7 mouse cellular contexts compared by ENCODE assay signal in the genomic region with DNA sequence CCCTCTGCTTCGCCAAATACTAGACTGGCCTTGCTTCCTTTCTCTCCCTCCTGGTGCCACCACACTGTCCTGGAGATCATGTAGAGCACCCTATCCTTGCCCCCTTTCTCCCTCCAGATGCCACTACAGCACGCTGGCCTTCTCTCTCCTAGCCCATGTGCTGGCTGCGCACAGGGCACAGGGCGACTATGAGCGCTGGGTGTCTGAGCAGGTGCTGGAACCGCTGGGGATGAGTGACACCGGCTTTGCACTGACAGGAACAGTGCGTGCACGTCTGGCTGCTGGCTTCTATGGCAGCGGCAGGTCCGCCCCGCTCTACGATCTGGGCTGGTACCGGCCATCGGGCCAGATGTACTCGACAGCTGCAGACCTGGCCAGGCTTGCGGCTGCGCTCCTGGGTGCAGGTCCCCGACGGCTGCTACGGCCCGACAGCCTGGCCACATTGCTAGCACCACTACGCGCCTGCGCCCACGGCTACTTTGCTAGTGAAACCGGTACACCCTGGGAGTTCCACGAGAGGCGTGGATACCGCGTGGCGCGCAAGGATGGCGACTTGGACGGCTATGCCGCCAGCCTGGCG. TPM values are rescaled to one million over a fixed set of nuclear protein-coding genes. Genes with fewer than 3 reads are reported as not detected.
DNase-seq lines count a peak whose midpoint lies in the region; ATAC-seq and TF ChIP-seq lines count a peak whose summit lies in the region.

No protein-coding gene starts in this region.

- H3K4me2 ChIP-seq in liver, embryonic 11.5 days: peak overlapping the region; percentile 78
- H3K4me2 ChIP-seq in forebrain, embryonic 12.5 days: peak overlapping the region; percentile 78
- H3K4me2 ChIP-seq in limb, embryonic 14.5 days (replicated peaks; ENCODE audit: low read depth, low read length, severe bottlenecking): peak overlapping the region; percentile 91
- H3K4me2 ChIP-seq in stomach, embryonic 14.5 days (replicated peaks; ENCODE audit: low read depth, low read length): peak overlapping the region; percentile 96

- no peak for DNase-seq in liver, embryonic 11.5 days (ENCODE audit: low spot score)
- DNase-seq in liver: no peak
- DNase-seq in limb, embryonic 14.5 days (ENCODE audit: low spot score): no peak
- DNase-seq in left cerebral cortex, postnatal 14 days (ENCODE audit: low spot score in 2 of 2): no peak

- peak overlapping the region; percentile 38 for H3K9ac ChIP-seq in liver, embryonic 11.5 days (ENCODE audit: low read depth, low read length)
- peak overlapping the region; percentile 47 for H3K9ac ChIP-seq in forebrain, embryonic 12.5 days
- H3K9ac ChIP-seq in limb, embryonic 14.5 days (ENCODE audit: low read depth, low read length, severe bottlenecking): peak overlapping the region; percentile 58
- peak overlapping the region; percentile 50 for H3K9ac ChIP-seq in stomach, embryonic 14.5 days (replicated peaks; ENCODE audit: low read depth, low read length)

- intact Hi-C loops in left cerebral cortex, postnatal 14 days (cut with DNase I): no loop called here

- 22% methylated on average over 37 of the region's 37 CpGs for WGBS in liver, embryonic 11.5 days
- WGBS in forebrain, embryonic 12.5 days: 23% methylated on average over 37 of the region's 37 CpGs
- 15% methylated on average over 37 of the region's 37 CpGs for WGBS in limb, embryonic 14.5 days
- 18% methylated on average over 37 of the region's 37 CpGs for WGBS in stomach, embryonic 14.5 days

- ATAC-seq in liver, embryonic 11.5 days (replicated peaks; ENCODE audit: low FRiP score): 0 out of 2 replicates have a peak, but pooled peaks have one; percentile 31
- peak; percentile 52; the same call in 1 of the 2 replicates for ATAC-seq in forebrain, embryonic 12.5 days (ENCODE audit: low FRiP score)
- ATAC-seq in limb, embryonic 14.5 days (ENCODE audit: low FRiP score, low read depth): no peak
- no peak; the same call in 1 of the 2 replicates for ATAC-seq in stomach, embryonic 14.5 days (ENCODE audit: insufficient number of reproducible peaks, insufficient read depth, low FRiP score, low read depth)
- no peak for ATAC-seq in monocyte, adult 5-6 weeks (replicated peaks; ENCODE audit: insufficient number of reproducible peaks, low FRiP score, low TSS enrichment, poor library complexity, severe bottlenecking)

- no peak overlapping the region for H3K27ac ChIP-seq in liver, embryonic 11.5 days (ENCODE audit: low read depth, low read length)
- no peak overlapping the region for H3K27ac ChIP-seq in forebrain, embryonic 12.5 days
- H3K27ac ChIP-seq in limb, embryonic 14.5 days (replicated peaks; ENCODE audit: low read depth, low read length): no peak overlapping the region
- no peak overlapping the region for H3K27ac ChIP-seq in stomach, embryonic 14.5 days (ENCODE audit: low read length)

- no peaks in the 10 kb centered on the region for H3K9me3 ChIP-seq in liver, embryonic 11.5 days (ENCODE audit: control insufficient read depth, low read length)
- H3K9me3 ChIP-seq in forebrain, embryonic 12.5 days: 0 out of 2 replicates have a peak, but pooled peaks cover 3% of the 10 kb centered on the region
- H3K9me3 ChIP-seq in limb, embryonic 14.5 days (ENCODE audit: control insufficient read depth, low read length): 0 out of 2 replicates have a peak, but pooled peaks cover 3% of the 10 kb centered on the region
- no peaks in the 10 kb centered on the region for H3K9me3 ChIP-seq in stomach, embryonic 14.5 days (ENCODE audit: control insufficient read depth, low read depth, low read length)

- peaks cover 8% of the 10 kb centered on the region for H3K4me1 ChIP-seq in liver, embryonic 11.5 days (replicated peaks; ENCODE audit: control insufficient read depth, insufficient read depth, low read length)
- H3K4me1 ChIP-seq in forebrain, embryonic 12.5 days: peaks cover 26% of the 10 kb centered on the region
- H3K4me1 ChIP-seq in limb, embryonic 14.5 days (ENCODE audit: control insufficient read depth, insufficient read depth, low read length): peaks cover 4% of the 10 kb centered on the region; the same call in 1 of the 2 replicates
- H3K4me1 ChIP-seq in stomach, embryonic 14.5 days (ENCODE audit: control insufficient read depth, insufficient read depth, low read length): peaks cover 11% of the 10 kb centered on the region

- no peaks in the 10 kb centered on the region for H3K36me3 ChIP-seq in liver, embryonic 11.5 days (ENCODE audit: control insufficient read depth, insufficient read depth, low read length)
- no peaks in the 10 kb centered on the region for H3K36me3 ChIP-seq in forebrain, embryonic 12.5 days (replicated peaks)
- no peaks in the 10 kb centered on the region for H3K36me3 ChIP-seq in limb, embryonic 14.5 days (ENCODE audit: control insufficient read depth, insufficient read depth, low read length)
- no peaks in the 10 kb centered on the region for H3K36me3 ChIP-seq in stomach, embryonic 14.5 days (ENCODE audit: control insufficient read depth, insufficient read depth, low read length)

- H3K4me3 ChIP-seq in liver, embryonic 11.5 days (ENCODE audit: low read depth, low read length): peak overlapping the region; percentile 53
- peak overlapping the region; percentile 52 for H3K4me3 ChIP-seq in forebrain, embryonic 12.5 days (replicated peaks)
- H3K4me3 ChIP-seq in limb, embryonic 14.5 days (replicated peaks; ENCODE audit: low read length): peak overlapping the region; percentile 53
- peak overlapping the region; percentile 56 for H3K4me3 ChIP-seq in stomach, embryonic 14.5 days (ENCODE audit: low read depth, low read length)

- H3K27me3 ChIP-seq in liver, embryonic 11.5 days (replicated peaks; ENCODE audit: control insufficient read depth, insufficient read depth, low read length): peaks cover 31% of the 10 kb centered on the region
- H3K27me3 ChIP-seq in forebrain, embryonic 12.5 days: peaks cover 38% of the 10 kb centered on the region
- H3K27me3 ChIP-seq in limb, embryonic 14.5 days (ENCODE audit: control insufficient read depth, insufficient read depth, low read length): peaks cover 29% of the 10 kb centered on the region
- 0 out of 2 replicates have a peak, but pooled peaks cover 4% of the 10 kb centered on the region for H3K27me3 ChIP-seq in stomach, embryonic 14.5 days (ENCODE audit: control insufficient read depth, insufficient read depth, low read length)

- TF ChIP-seq POLR2A in limb, embryonic 14.5 days (IDR thresholded peaks at IDR 0.05; ENCODE audit: borderline replicate concordance, extremely low read depth, insufficient read depth, insufficient read length): no peak

RNA-seq across cellular contexts. Expression of gene Lactbl1, which starts 14.7 kb away (rescaled TPM):
- not detected in 2 replicates for polyA plus RNA-seq in liver, embryonic 11.5 days (2014; fragmentation: Nextera tagmentation; extraction: Ambion mirVana)
- 0.08 TPM in 1 of 2 replicates, not detected in the other for polyA plus RNA-seq in forebrain, embryonic 12.5 days (2016; fragmentation: Nextera tagmentation; extraction: Ambion mirVana)
- 0.09 and 0.12 TPM in 2 replicates for polyA plus RNA-seq in limb, embryonic 14.5 days (2012; rRNA removed)
- 0.07 TPM in 1 of 2 replicates, not detected in the other for polyA plus RNA-seq in limb, embryonic 14.5 days (2014; fragmentation: Nextera tagmentation; extraction: Ambion mirVana)
- polyA plus RNA-seq in stomach, embryonic 14.5 days (2014; fragmentation: Nextera tagmentation; extraction: Ambion mirVana): 0.10 TPM in 1 of 2 replicates, not detected in the other
- under 1 TPM; 0.22 to 0.25 TPM for total RNA-seq in left cerebral cortex, postnatal 14 days (2021)
- total RNA-seq in monocyte, adult 5-6 weeks (2017): not detected in 3 replicates

RNA-seq across cellular contexts. Expression of gene Tex46, which starts 26.8 kb away (rescaled TPM):
- not detected in 2 replicates for polyA plus RNA-seq in liver, embryonic 11.5 days (2014; fragmentation: Nextera tagmentation; extraction: Ambion mirVana)
- polyA plus RNA-seq in forebrain, embryonic 12.5 days (2016; fragmentation: Nextera tagmentation; extraction: Ambion mirVana): not detected in 2 replicates
- polyA plus RNA-seq in limb, embryonic 14.5 days (2012; rRNA removed): not detected in 2 replicates
- polyA plus RNA-seq in limb, embryonic 14.5 days (2014; fragmentation: Nextera tagmentation; extraction: Ambion mirVana): not detected in 2 replicates
- not detected in 2 replicates for polyA plus RNA-seq in stomach, embryonic 14.5 days (2014; fragmentation: Nextera tagmentation; extraction: Ambion mirVana)
- not detected for total RNA-seq in left cerebral cortex, postnatal 14 days (2021)
- total RNA-seq in monocyte, adult 5-6 weeks (2017): not detected in 3 replicates

RNA-seq across cellular contexts. Expression of gene Kdm1a, which starts 34.5 kb away (rescaled TPM):
- polyA plus RNA-seq in liver, embryonic 11.5 days (2014; fragmentation: Nextera tagmentation; extraction: Ambion mirVana): 35.4 and 37.5 TPM in 2 replicates
- 105 and 111 TPM in 2 replicates for polyA plus RNA-seq in forebrain, embryonic 12.5 days (2016; fragmentation: Nextera tagmentation; extraction: Ambion mirVana)
- polyA plus RNA-seq in limb, embryonic 14.5 days (2012; rRNA removed): 89.9 and 97.9 TPM in 2 replicates
- 51.9 and 62.8 TPM in 2 replicates for polyA plus RNA-seq in limb, embryonic 14.5 days (2014; fragmentation: Nextera tagmentation; extraction: Ambion mirVana)
- polyA plus RNA-seq in stomach, embryonic 14.5 days (2014; fragmentation: Nextera tagmentation; extraction: Ambion mirVana): 52.7 and 55.6 TPM in 2 replicates
- 100 to 1,000 TPM; 104 to 105 TPM for total RNA-seq in left cerebral cortex, postnatal 14 days (2021)
- total RNA-seq in monocyte, adult 5-6 weeks (2017): 52.2 to 70.8 TPM (median 69.8 TPM) in 3 replicates

Comparison
In these comparisons a context has a peak if more than half of its experiments do, and no peak if none do; other contexts are left out.
1. ATAC-seq: peak in liver, embryonic 11.5 days (single experiment) and forebrain, embryonic 12.5 days (single experiment); none in limb, embryonic 14.5 days (single experiment), stomach, embryonic 14.5 days (single experiment) and monocyte, adult 5-6 weeks (single experiment).
2. Peak in every context shown above with its lines, with median percentiles within 50 percentile points of each other: H3K4me2 ChIP-seq, H3K4me3 ChIP-seq and H3K9ac ChIP-seq.